ENCODE assay signal across 20 mouse cellular contexts in the genomic region with DNA sequence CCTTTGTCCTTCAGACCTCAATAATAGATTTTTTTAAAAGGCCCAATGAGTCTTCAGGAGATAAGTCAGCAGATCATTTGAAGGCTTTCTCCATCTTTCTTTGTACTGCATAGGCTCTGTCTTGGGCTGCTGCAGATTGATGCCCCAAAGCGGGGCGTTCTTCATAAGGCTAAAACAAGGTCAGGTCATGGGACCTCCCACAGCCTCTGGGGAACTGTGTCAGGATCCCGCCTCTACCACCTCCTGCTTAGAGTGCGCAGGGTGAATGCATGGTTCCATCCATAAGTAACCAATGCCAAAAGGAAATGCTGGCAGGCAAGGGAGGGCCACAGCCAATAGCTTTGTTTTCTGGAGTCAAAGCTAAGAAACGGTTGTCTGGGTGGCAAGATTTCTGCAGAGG.
A peak's percentile ranks its signal among the peaks of the same experiment; 100 is the strongest.
DNase-seq lines count a peak whose midpoint lies in the region; TF ChIP-seq lines count a peak whose summit lies in the region.
"Had no signal": no experiment of that assay in that cellular context is flagged by ENCODE, and none has a peak within 500 bp of the region (broad histone marks: within the 10 kb centered on the region; RNA-seq: fewer than 3 reads in every experiment).

No protein-coding gene starts in this region.

- H3K4me1 ChIP-seq in ES-Bruce4 (ENCODE audit: control insufficient read depth, insufficient read depth, low read length) = peaks cover 5% of the 10 kb centered on the region
- H3K4me1 ChIP-seq: embryonic facial prominence, embryonic 13.5 days; embryonic facial prominence, embryonic 15.5 days; forebrain, embryonic 10.5 days; forebrain, embryonic 12.5 days had no signal

- H3K36me3 ChIP-seq in ES-Bruce4 (ENCODE audit: control insufficient read depth, insufficient read depth, low read length, poor library complexity, severe bottlenecking) = no peaks in the 10 kb centered on the region
- H3K36me3 ChIP-seq: embryonic facial prominence, embryonic 13.5 days; embryonic facial prominence, embryonic 15.5 days; forebrain, embryonic 10.5 days; forebrain, embryonic 12.5 days; G1E had no signal

- no peak for TF ChIP-seq CTCF in ES-Bruce4 (IDR thresholded peaks at IDR 0.05; ENCODE audit: low read depth, low read length)

- peak overlapping the region; percentile 31; the same call in 1 of the 2 replicates for H3K27ac ChIP-seq in ES-Bruce4 (ENCODE audit: insufficient read depth, low read length)
- H3K27ac ChIP-seq: embryonic facial prominence, embryonic 13.5 days; embryonic facial prominence, embryonic 15.5 days; forebrain, embryonic 10.5 days; forebrain, embryonic 12.5 days had no signal

- no peak overlapping the region for H3K9ac ChIP-seq in ES-Bruce4 (ENCODE audit: low read depth, poor library complexity, severe bottlenecking)
- H3K9ac ChIP-seq: embryonic facial prominence, embryonic 13.5 days; embryonic facial prominence, embryonic 15.5 days; forebrain, embryonic 12.5 days had no signal

- peak overlapping the region; percentile 23; the same call in 1 of the 2 replicates for H3K4me3 ChIP-seq in ES-Bruce4 (ENCODE audit: low read depth, low read length)
- H3K4me3 ChIP-seq: embryonic facial prominence, embryonic 13.5 days; embryonic facial prominence, embryonic 15.5 days; erythroblast, embryonic 14.5 days; forebrain, embryonic 10.5 days; forebrain, embryonic 12.5 days had no signal

- no peaks in the 10 kb centered on the region for H3K9me3 ChIP-seq in ES-Bruce4 (replicated peaks; ENCODE audit: control insufficient read depth, insufficient read depth, low read length, poor library complexity, severe bottlenecking)
- H3K9me3 ChIP-seq: embryonic facial prominence, embryonic 13.5 days; embryonic facial prominence, embryonic 15.5 days; forebrain, embryonic 10.5 days; forebrain, embryonic 12.5 days; G1E had no signal

- TF ChIP-seq EP300 in ES-Bruce4 (IDR thresholded peaks at IDR 0.05; ENCODE audit: insufficient read depth, low read depth, low read length) = 0 out of 2 replicates have a peak, but pooled peaks have one; percentile 1

- H3K27me3 ChIP-seq in ES-Bruce4 (ENCODE audit: control insufficient read depth, insufficient read depth, low read length, poor library complexity, severe bottlenecking) = no peaks in the 10 kb centered on the region
- H3K27me3 ChIP-seq: embryonic facial prominence, embryonic 13.5 days; embryonic facial prominence, embryonic 15.5 days; forebrain, embryonic 12.5 days had no signal

- DNase-seq in R1 (ENCODE audit: low read depth, low spot score) = peak; percentile 41
- no peak for DNase-seq in gastrocnemius, postnatal 10 days
- DNase-seq in ovary, postnatal 14 days (ENCODE audit: low spot score) = no peak
- no peak for DNase-seq in cerebellum, adult 8-10 months
- DNase-seq: adrenal gland, adult 8-10 months; adrenal gland, postnatal 14 days; adrenal gland, postnatal 36 days; cerebellum, adult 11-12 months; cerebellum, adult 2 months; cerebellum, adult 9-11 months; cerebellum, postnatal 14 days; cerebellum, postnatal 36 days; embryo, embryonic 11 days had no signal

- no peak for TF ChIP-seq POLR2A in ES-Bruce4 (IDR thresholded peaks at IDR 0.05; ENCODE audit: insufficient read depth, low read length)
